Mouse (Mus musculus) MEL (cell line): Measurements from ENCODE around the gene Mrm1. TPM values are rescaled to one million over a fixed set of nuclear protein-coding genes. Genes with fewer than 3 reads are reported as not detected.

Experiments
- DNase-seq: peaks from one replicate; pipeline ENCODE4 v3.0.0; 2011; ENCODE audit warnings: low read depth, low spot score
- H3K27ac ChIP-seq: 2 replicates; pipeline ENCODE4 v1.5.1; 2012; ENCODE audit warnings: low read depth, mild to moderate bottlenecking, control low read depth, low read length, moderate library complexity; ENCODE audit not compliant: control insufficient read depth
- H3K27me3 ChIP-seq, 2 experiments: fragments of 150-350 bp in 1 of 2; sonication (generic) in 1 of 2; 2 replicates each; pipeline ENCODE4 v1.6.1; 2012; ENCODE audit warnings: low read length in 2 of 2, mild to moderate bottlenecking in 2 of 2, improper control_type of control experiment in 1 of 2, moderate library complexity in 1 of 2; ENCODE audit not compliant: insufficient read depth in 2 of 2, control insufficient read depth in 1 of 2
- H3K36me3 ChIP-seq, 2 experiments: 2 replicates each; pipeline ENCODE4 v1.6.1; 2012 to 2014; ENCODE audit warnings: low read length in 2 of 2, improper control_type of control experiment in 1 of 2, inconsistent platforms in 1 of 2, mild to moderate bottlenecking in 1 of 2; ENCODE audit not compliant: insufficient read depth in 2 of 2, control insufficient read depth in 1 of 2
- H3K4me1 ChIP-seq, 2 experiments: fragments of 150-350 bp in 1 of 2; sonication (generic) in 1 of 2; 2 replicates each; pipeline ENCODE4 v1.6.1; 2012; ENCODE audit warnings: low read length in 2 of 2, improper control_type of control experiment in 1 of 2, mild to moderate bottlenecking in 1 of 2; ENCODE audit not compliant: insufficient read depth in 2 of 2, control insufficient read depth in 1 of 2
- H3K4me3 ChIP-seq, 2 experiments: fragments of 150-350 bp in 1 of 2; sonication (generic) in 1 of 2; 2 replicates each; pipeline ENCODE4 v1.5.1; 2012; ENCODE audit warnings: low read depth in 2 of 2, low read length in 2 of 2, mild to moderate bottlenecking in 2 of 2, moderate library complexity in 2 of 2, control low read depth in 1 of 2, improper control_type of control experiment in 1 of 2; ENCODE audit not compliant: control insufficient read depth in 1 of 2, insufficient read depth in 1 of 2
- H3K79me2 ChIP-seq: 2 replicates; pipeline ENCODE4 v1.6.1; 2012; ENCODE audit warnings: mild to moderate bottlenecking, low read length, moderate library complexity; ENCODE audit not compliant: control insufficient read depth, poor library complexity, insufficient read depth
- H3K9ac ChIP-seq: 2 replicates; pipeline ENCODE4 v1.6.1; 2012; ENCODE audit warnings: low read depth, mild to moderate bottlenecking, control low read depth, low read length, moderate library complexity; ENCODE audit not compliant: control insufficient read depth, poor library complexity, severe bottlenecking
- H3K9me3 ChIP-seq: fragments of 150-350 bp; sonication (generic); replicated peaks from 2 replicates; pipeline ENCODE4 v1.6.1; 2012; ENCODE audit warnings: mild to moderate bottlenecking, low read length, improper control_type of control experiment, moderate library complexity; ENCODE audit not compliant: insufficient read depth
- CHD1 ChIP-seq: IDR thresholded peaks from 2 replicates; pipeline ENCODE4 v1.6.1; 2012; ENCODE audit warnings: low read depth, mild to moderate bottlenecking, inconsistent platforms, low read length, improper control_type of control experiment
- CTCF ChIP-seq, 3 experiments: IDR thresholded peaks in 2 of 3; conservative IDR thresholded peaks in 1 of 3; 2 replicates each; pipeline ENCODE4 v1.5.1; 2011 to 2012; ENCODE audit warnings: low read length in 3 of 3, low read depth in 2 of 3, mild to moderate bottlenecking in 2 of 3, improper control_type of control experiment in 1 of 3, inconsistent platforms in 1 of 3, mixed read lengths in 1 of 3, moderate library complexity in 1 of 3; ENCODE audit not compliant: control insufficient read depth in 1 of 3, insufficient read depth in 1 of 3, poor library complexity in 1 of 3, severe bottlenecking in 1 of 3
- ETS1 ChIP-seq: IDR thresholded peaks from 2 replicates; pipeline ENCODE4 v1.6.1; 2012; ENCODE audit warnings: low read depth, mild to moderate bottlenecking, inconsistent platforms, low read length, improper control_type of control experiment, moderate library complexity
- GATA1 ChIP-seq: IDR thresholded peaks from 2 replicates; pipeline ENCODE4 v1.6.1; 2011; ENCODE audit warnings: low read depth, low read length, improper control_type of control experiment
- JUND ChIP-seq: IDR thresholded peaks from 2 replicates; pipeline ENCODE4 v1.6.1; 2011; ENCODE audit warnings: low read depth, mild to moderate bottlenecking, improper control_type of control experiment, low read length
- MAFK ChIP-seq: IDR thresholded peaks from 2 replicates; pipeline ENCODE4 v1.6.1; 2011; ENCODE audit warnings: low read depth, mild to moderate bottlenecking, low read length, improper control_type of control experiment, borderline replicate concordance
- MAX ChIP-seq: IDR thresholded peaks from 2 replicates; pipeline ENCODE4 v1.6.1; 2011; ENCODE audit warnings: low read length, improper control_type of control experiment
- MYC ChIP-seq: IDR thresholded peaks from 2 replicates; pipeline ENCODE4 v1.6.1; 2011; ENCODE audit warnings: low read depth, mild to moderate bottlenecking, low read length, improper control_type of control experiment, moderate library complexity
- NELFE ChIP-seq: IDR thresholded peaks from 2 replicates; pipeline ENCODE4 v1.6.1; 2011; ENCODE audit warnings: low read depth, low read length, improper control_type of control experiment
- POLR2A ChIP-seq, 2 experiments: IDR thresholded peaks; 2 replicates each; pipeline ENCODE4 v1.6.1; 2011 to 2012; ENCODE audit warnings: low read length in 2 of 2, mild to moderate bottlenecking in 2 of 2, control low read depth in 1 of 2, improper control_type of control experiment in 1 of 2, low read depth in 1 of 2, moderate library complexity in 1 of 2; ENCODE audit not compliant: control insufficient read depth in 1 of 2, insufficient read depth in 1 of 2, poor library complexity in 1 of 2
- RAD21 ChIP-seq: IDR thresholded peaks from 2 replicates; pipeline ENCODE4 v1.6.1; 2011; ENCODE audit warnings: mild to moderate bottlenecking, low read depth, low read length, improper control_type of control experiment
- RCOR1 ChIP-seq: IDR thresholded peaks from 2 replicates; pipeline ENCODE4 v1.6.1; 2012; ENCODE audit warnings: low read depth, mild to moderate bottlenecking, inconsistent platforms, low read length, improper control_type of control experiment
- SMC3 ChIP-seq: IDR thresholded peaks from 2 replicates; pipeline ENCODE4 v1.6.1; 2011; ENCODE audit warnings: low read depth, low read length, improper control_type of control experiment
- TBP ChIP-seq: IDR thresholded peaks from 2 replicates; pipeline ENCODE4 v1.8.0; 2011; ENCODE audit warnings: low read depth, low read length, improper control_type of control experiment
- TCF12 ChIP-seq: IDR thresholded peaks from 2 replicates; pipeline ENCODE4 v1.6.1; 2014; ENCODE audit warnings: low read depth, mild to moderate bottlenecking, inconsistent platforms, low read length, improper control_type of control experiment, moderate library complexity
- UBTF ChIP-seq: IDR thresholded peaks from 2 replicates; pipeline ENCODE4 v1.6.1; 2012; ENCODE audit warnings: low read depth, mild to moderate bottlenecking, inconsistent platforms, low read length, improper control_type of control experiment, moderate library complexity, borderline replicate concordance; ENCODE audit not compliant: insufficient read depth
- USF1 ChIP-seq: IDR thresholded peaks from 2 replicates; pipeline ENCODE4 v1.6.1; 2014; ENCODE audit warnings: low read depth, mild to moderate bottlenecking, inconsistent platforms, low read length, improper control_type of control experiment, moderate library complexity
- ZC3H11A ChIP-seq: IDR thresholded peaks from 2 replicates; pipeline ENCODE4 v1.6.1; 2012; ENCODE audit warnings: low read depth, mild to moderate bottlenecking, inconsistent platforms, low read length, improper control_type of control experiment
- ZMIZ1 ChIP-seq: IDR thresholded peaks from 2 replicates; pipeline ENCODE4 v1.6.1; 2012; ENCODE audit warnings: low read depth, mild to moderate bottlenecking, inconsistent platforms, low read length, improper control_type of control experiment, moderate library complexity
- polyA plus RNA-seq, 2 experiments: library from polyadenylated mRNA; stranded (reverse) in 1 of 2; unstranded in 1 of 2; fragments of >175 nt in 1 of 2; fragments of >200 nt in 1 of 2; gene quantifications; 2 replicates each; pipeline versions ENCODE4 v1.2.1 to v1.2.4; 2012; ENCODE audit warnings: low replicate concordance in 2 of 2, low read depth in 1 of 2; ENCODE audit not compliant: insufficient read length in 2 of 2, insufficient read depth in 1 of 2, missing spikeins in 1 of 2
- total RNA-seq: library from RNA; depleted of rRNA; stranded (reverse); fragments of 300-350 nt; gene quantifications from 2 replicates; pipeline ENCODE4 v1.2.3, GENCODE M21; 2012

Mrm1 gene
- total and polyA plus RNA-seq, 3 experiments = 23.2 to 41.6 TPM; not detected in 1

DNA sequence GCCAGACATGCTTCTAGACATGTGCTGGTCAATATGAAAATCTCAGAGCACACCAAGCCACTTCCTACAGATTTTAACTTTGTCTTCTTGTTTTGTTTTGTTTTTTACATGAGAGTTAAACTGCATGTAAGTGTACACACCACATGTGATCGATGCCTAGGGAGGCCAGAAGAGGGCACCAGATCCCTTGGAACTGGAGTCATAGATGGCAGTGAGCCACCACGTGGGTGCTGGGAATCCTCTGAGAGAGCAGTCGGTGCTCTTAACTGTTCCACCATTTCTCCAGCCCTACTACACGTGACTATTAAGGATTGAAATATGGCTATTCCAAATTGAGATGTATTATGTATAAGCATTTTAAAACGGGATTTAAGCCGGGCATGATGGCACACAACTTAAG lies 2.0 kb downstream of the Mrm1 start:
- peaks cover 11 to 24% of the 10 kb centered on the region in 2 experiments for H3K36me3 ChIP-seq

DNA sequence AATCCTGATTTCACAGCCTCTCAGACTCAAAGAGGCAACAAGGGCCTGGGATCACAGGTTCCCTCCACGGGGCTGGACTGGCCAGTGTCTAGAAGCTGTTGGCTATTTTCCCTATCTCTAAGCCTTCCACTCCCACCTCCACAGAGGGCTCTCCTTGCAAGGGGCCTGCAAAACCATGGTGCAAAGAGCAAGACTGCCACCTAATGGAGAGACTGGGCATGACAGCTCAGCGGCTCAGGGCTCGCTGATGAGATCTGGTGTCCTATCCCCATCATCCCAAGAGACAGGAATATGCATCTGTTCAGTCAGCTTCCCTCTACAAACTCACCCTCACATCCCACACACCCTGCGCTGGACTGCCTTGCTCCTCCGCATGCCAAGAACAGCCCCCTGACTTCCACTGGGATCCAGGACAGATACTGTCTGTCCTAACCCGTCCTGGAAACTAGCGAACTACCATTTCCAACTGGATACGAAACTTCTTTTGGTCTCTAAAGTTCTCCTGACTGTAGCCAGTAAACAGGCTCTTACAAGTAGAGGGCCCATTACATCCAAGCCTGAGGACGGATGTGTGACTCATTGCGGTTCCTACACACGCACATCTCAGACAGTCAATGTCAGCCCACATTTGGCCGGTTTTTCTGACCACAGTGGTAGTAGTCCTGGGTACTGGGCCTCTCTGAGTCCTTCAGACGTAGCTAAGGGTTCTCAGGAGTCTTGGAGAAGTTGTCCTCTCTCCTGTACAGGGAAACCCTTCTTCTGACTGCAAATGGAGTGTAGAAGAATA lies 5.4 kb downstream of the Mrm1 start:
- no peak for TF ChIP-seq GATA1
- TF ChIP-seq SMC3 = peak; percentile 59
- TF ChIP-seq RAD21 = peak; percentile 67
- TF ChIP-seq CTCF (IDR thresholded peaks at IDR 0.05 in 2 of 3, conservative IDR thresholded peaks at IDR 0.05 in 1 of 3; ENCODE audit: control insufficient read depth in 1 of 3, insufficient read depth in 1 of 3, low read depth in 2 of 3, low read length in 3 of 3, poor library complexity in 1 of 3, severe bottlenecking in 1 of 3) = peak; percentile 71 to 88 (median 81)
- Histone ChIP-seq H3K9ac (no peak overlapping the region), H3K79me2 (peaks cover 7% of the 10 kb centered on the region), H3K27me3 (no peaks in the 10 kb centered on the region), H3K27ac (no peak overlapping the region), H3K4me3 (no peak overlapping the region), H3K36me3 (peaks cover 3 to 10% of the 10 kb centered on the region in 2 experiments), H3K9me3 (no peaks in the 10 kb centered on the region), H3K4me1 (0 out of 4 replicates have a peak, but pooled peaks cover 2 to 3% of the 10 kb centered on the region in 2 experiments)
- DNase-seq = peak; percentile 80

More for the DNA sequence above, 2.0 kb downstream of the Mrm1 start:
- TF ChIP-seq CTCF (IDR thresholded peaks at IDR 0.05 in 2 of 3, conservative IDR thresholded peaks at IDR 0.05 in 1 of 3; ENCODE audit: control insufficient read depth in 1 of 3, insufficient read depth in 1 of 3, low read depth in 2 of 3, low read length in 3 of 3, poor library complexity in 1 of 3, severe bottlenecking in 1 of 3) = peak; percentile 22 to 54 (median 52); a peak in 5 of 6 replicates
- peak; percentile 23; the same call in 1 of the 2 replicates for TF ChIP-seq SMC3
- TF ChIP-seq RAD21 = peak; percentile 26
- TF ChIP-seq MAFK = no peak
- H3K27ac ChIP-seq = no peak overlapping the region
- peaks cover 2 to 27% of the 10 kb centered on the region in 2 experiments for H3K4me1 ChIP-seq
- peaks cover 32% of the 10 kb centered on the region for H3K79me2 ChIP-seq
- H3K9ac ChIP-seq = no peak overlapping the region
- no peaks in the 10 kb centered on the region for H3K27me3 ChIP-seq
- H3K9me3 ChIP-seq = no peaks in the 10 kb centered on the region
- no peak overlapping the region for H3K4me3 ChIP-seq
- peak; percentile 59 for DNase-seq

DNA sequence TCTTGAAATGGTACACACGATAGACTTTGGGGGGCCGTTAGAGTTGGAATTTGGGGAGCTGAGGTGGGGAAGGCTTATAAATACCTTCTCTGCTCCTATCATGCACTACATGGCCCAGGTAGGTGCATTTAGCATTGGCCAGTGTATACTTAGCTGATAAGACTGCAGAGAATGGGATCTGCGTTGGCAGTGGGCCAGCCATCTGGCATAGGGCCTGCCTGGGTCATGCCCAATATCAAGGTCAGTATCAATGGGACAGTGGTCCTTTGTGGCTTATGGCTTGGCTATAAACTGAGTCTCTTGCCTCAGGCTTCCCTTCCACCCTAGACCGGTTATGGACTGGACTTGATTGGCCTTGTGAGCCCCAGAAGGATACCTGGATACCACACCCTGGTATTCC lies 14.9 kb downstream of the Mrm1 start:
- TF ChIP-seq GATA1 (no peak), RCOR1 (no peak), ZC3H11A (no peak), NELFE (no peak), CHD1 (no peak), TBP (no peak), ZMIZ1 (no peak), MYC (no peak), TCF12 (no peak), USF1 (no peak), JUND (no peak), POLR2A (IDR thresholded peaks at IDR 0.05; ENCODE audit: control insufficient read depth in 1 of 2, insufficient read depth in 1 of 2, low read depth in 1 of 2, low read length in 2 of 2, poor library complexity in 1 of 2) (no peak), ETS1 (no peak), UBTF (no peak), MAX (no peak), RAD21 (no peak)
- H3K27me3 ChIP-seq = 0 out of 4 replicates have a peak, but pooled peaks cover 0 to 2% of the 10 kb centered on the region in 2 experiments
- H3K27ac ChIP-seq = no peak overlapping the region
- H3K79me2 ChIP-seq = no peaks in the 10 kb centered on the region
- 0 out of 4 replicates have a peak, but pooled peaks cover 0 to 7% of the 10 kb centered on the region in 2 experiments for H3K4me1 ChIP-seq
- H3K36me3 ChIP-seq = no peaks in the 10 kb centered on the region
- no peak overlapping the region for H3K9ac ChIP-seq
- DNase-seq = no peak
- no peaks in the 10 kb centered on the region for H3K9me3 ChIP-seq
- no peak overlapping the region for H3K4me3 ChIP-seq
